Mouse (Mus musculus) cerebellum, adult 9-11 months (tissue): ENCODE results near the gene Ube2s.
"Not testable (repeated sequence)": the region's sequence is repeated elsewhere in the genome, so short reads cannot be mapped to it uniquely, and the experiment has no call there.

Experiments
- DNase-seq: peaks from one replicate; pipeline ENCODE4 v3.0.0; 2022

Ube2s gene

DNA sequence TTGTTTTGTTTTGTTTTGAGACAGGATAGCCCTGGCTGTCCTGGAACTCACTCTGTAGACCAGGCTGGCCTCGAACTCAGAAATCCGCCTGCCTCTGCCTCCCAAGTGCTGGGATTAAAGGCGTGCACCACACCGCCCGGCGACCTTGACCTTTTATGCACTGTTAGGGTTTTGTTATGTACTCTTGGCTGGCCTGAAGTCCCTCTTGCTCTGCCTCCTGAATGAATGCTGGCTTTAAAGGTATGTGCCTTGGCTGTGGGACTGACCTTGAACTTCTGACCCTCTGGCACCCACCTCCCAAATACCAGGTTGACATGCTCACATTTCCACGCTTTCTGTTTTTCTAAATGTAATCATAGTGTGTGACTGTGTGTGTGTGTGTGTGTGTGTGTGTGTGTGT lies 8.5 kb upstream of the Ube2s start:
- not testable (repeated sequence) for DNase-seq

DNA sequence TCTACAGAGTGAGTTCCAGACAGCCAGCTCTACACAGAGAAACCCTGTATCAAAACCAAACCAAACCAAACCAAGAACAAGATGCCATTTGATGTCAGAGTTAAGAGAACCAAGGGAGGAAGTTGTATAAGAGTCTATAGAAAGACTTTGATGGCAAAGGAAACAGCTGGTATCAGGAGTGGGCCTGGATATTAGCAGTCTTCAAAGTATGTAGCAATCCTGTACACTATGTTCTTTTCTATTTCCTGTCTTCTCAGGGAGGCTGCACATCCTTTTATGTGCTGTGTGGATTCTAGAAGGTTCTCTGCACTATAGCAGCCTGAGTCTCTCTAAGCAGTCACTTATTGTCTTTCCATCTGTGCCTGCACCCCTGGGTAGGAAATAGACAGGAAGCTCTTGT lies 4.2 kb upstream of the Ube2s start:
- no peak for DNase-seq

GRCm38 (mm10) chr7:4813105-4813791 lies 858 bp upstream of the Ube2s start:
- DNase-seq, result no peak

GRCm38 (mm10) chr7:4811842-4812302 lies 518 bp downstream of the Ube2s start:
- peak; percentile 81 for DNase-seq

- DNase-seq, result peak; percentile 40
These were observed 1.3 kb downstream of the Ube2s start for GRCm38 (mm10) chr7:4811131-4811530.

- no peak for DNase-seq
These were observed 5.7 kb downstream of the Ube2s start for GRCm38 (mm10) chr7:4806716-4807115.

- no peak for DNase-seq
These were observed 10.1 kb downstream of the Ube2s start for GRCm38 (mm10) chr7:4802247-4802646.

- peak; percentile 51 for DNase-seq
These were observed 16.5 kb downstream of the Ube2s start for GRCm38 (mm10) chr7:4795767-4796433.

- no peak for DNase-seq
These were observed 17.7 kb downstream of the Ube2s start for GRCm38 (mm10) chr7:4794631-4795168.

DNA sequence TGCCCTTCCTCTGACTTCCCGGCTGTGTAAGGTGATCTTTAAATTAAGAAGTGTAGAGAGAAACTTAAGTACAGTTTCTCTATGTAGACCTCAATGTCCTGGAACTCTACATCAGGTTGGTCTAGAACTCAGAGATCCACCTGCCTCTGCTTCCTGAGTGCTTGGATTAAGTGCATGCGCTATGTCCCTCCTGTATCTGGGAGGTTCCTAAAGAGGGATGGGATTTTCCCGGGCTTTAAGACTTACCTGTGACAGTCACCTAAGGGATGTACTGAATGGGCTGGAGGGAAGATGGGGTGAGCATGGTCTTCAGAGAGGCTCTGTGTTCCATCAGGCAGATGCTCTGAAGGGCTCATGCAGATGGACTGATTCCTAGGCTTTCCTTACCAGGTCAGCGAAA lies 18.7 kb downstream of the Ube2s start:
- no peak for DNase-seq

DNA sequence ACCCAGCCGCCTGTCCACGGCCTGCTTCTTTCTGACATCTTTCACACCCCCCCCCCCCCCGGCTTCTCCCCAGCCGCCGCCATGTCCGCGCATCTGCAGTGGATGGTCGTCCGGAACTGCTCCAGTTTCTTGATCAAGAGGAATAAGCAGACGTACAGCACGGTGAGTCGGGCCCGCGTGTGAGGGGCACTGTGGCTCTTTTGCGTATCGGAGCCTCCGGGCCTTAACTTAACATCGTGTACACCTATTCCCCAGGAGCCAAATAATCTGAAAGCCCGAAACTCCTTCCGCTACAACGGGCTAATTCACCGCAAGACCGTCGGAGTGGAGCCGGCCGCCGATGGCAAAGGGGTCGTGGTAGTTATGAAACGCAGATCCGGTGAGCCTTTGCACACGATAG lies 19.1 kb downstream of the Ube2s start:
- peak; percentile 52 for DNase-seq

DNA sequence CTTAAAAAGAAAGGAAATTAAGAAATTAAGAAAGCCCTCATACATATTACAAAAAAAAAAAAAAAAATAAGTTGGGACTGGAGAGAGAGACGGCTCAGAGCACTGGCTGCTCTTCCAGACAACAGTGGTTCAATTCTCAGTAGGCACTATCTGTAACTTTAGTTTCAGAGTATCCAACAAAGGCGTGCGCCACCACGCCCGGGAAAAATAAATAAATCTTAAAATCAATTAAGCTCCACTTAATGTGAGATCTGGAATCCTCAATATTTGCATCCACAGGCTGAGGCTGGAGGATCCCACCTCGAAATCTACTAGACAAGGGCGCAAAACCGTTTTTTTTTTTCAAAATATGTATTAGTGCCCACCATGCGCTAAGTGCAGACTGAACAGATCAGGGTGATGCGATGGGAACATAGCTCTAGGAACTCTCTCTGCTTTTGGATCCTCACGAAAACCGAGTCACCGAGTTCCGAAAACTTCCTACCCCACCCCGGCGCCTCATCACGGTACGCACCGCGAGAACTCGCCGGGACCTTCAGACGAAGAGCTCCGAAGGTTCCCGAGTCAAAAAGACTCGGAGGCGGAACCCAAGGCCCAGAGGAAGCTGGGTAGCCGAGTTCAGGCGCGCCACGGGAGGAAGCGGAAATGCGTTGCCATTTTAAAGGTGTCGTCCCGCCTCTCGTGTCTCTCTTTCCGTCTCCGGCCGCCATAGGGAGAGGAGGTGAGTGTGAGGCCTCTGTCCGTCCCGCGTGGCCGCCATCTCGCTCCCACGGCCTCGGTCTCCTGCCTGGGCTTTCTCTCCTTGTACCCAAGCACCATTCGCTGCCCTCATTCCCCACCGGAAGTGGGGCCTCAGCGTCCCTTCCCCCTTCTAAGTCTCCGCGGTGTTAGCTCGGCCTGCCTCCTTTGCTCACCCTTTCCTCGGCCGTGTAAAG lies 19.8 kb downstream of the Ube2s start, which contains the start of gene Rpl28:
Gene Rpl28 (plus strand): TSS at position 597 of the 935 bp plus-strand sequence.
- DNase-seq, result peak; percentile 95

GRCm38 (mm10) chr7:4789436-4789935 lies 22.9 kb downstream of the Ube2s start, which contains the start of gene Tmem238:
Tmem238 (minus strand) TSS chr7:4789656.
- DNase-seq, result peak; percentile 82

DNA sequence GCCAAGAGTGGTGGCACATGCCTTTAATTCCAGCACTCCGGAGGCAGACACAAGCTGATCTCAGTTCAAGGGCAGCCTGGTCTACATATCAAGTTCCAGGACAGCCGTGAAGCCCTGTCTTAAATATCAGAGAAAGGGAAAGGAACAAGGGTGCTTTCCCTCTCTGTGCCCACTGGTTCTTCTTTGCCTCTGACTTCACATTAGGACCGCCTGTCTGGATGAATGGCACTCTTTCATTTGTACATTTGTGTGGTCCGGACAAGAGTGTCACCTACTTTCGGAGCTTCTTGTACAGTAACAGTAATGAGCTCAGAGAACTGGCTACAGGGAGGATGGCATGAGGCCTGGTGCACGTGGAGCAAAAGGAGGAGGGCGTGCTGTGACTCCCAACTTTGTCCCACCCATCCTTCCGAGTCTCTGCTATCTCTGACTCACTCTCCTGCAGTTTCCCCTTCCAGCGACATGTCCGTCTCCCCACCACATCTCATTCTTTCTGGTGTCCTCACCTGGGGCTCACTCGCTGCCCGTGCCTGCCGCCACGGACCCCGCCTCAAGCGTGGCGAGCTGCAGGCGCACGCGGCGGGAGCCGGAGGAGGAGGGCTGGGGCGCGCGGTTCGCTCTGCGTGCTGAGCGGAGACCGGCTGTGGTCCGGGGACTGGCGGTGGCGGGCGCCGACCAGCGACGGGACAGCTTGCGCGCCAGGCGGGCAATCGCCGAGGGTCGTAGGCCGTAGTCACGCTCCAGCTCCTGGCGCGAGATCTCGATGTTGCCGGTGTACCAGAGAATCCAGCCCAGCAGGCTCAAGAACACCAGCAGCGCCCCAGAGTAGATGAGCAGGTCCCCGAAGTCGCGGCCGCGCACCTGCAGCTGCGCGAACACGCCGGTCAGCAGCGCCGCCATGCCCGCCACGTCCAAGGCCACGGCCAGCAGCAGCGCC lies 23.6 kb downstream of the Ube2s start:
- no peak for DNase-seq

- peak; percentile 85 for DNase-seq
These were observed 28.6 kb downstream of the Ube2s start for GRCm38 (mm10) chr7:4783667-4784268.

DNA sequence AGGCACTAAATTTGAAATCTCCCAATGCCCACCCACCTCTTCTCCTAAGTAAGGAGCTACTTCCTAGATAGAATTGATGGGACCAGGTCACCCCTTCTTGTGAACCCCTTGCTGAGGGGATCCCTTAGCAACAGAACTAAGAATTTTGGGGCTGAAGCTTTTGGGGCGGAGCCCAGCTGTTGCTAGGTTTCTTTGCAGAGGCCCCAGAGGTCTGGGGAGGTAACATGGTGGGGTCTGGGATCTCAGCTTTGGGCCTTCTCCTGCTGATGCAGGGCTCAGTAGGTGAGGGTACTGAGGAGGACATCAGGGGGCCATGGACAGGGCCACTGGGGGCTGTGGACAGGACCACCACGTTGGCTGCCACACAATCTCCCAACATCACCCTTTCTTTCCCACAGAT lies 29.6 kb downstream of the Ube2s start, which contains the start of the genes Il11 and Tmem190:
Gene Il11 (minus strand): TSS at position 101 of the 400 bp plus-strand sequence.
Gene Tmem190 (plus strand): TSS at position 179 of the 400 bp plus-strand sequence.
- no peak for DNase-seq

DNA sequence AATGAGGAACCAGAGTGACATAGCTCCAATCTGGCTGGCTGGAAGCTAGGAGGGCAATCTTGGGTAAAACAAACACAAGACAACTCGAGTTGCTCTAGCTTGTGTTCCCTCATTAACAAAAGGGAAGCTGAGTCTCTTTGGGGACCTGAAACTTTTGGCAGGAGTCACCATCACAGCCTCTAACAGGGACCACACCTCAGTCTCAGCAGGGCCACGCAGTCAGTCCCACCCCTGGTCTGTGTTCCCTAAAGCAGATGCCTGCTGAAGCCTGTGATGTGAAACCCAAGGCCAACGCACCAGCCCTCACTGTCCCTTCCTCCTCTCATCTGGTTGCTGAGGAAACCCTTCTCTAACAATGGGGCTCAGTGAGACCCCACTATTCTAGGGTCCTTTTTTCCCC lies 30.3 kb downstream of the Ube2s start:
- no peak for DNase-seq

- no peak for DNase-seq
These were observed 32.5 kb downstream of the Ube2s start for GRCm38 (mm10) chr7:4779921-4780320.

GRCm38 (mm10) chr7:4777851-4778637 lies 34.3 kb downstream of the Ube2s start:
- DNase-seq, result no peak
